Mouse (Mus musculus) ovary, postnatal 14 days (tissue): ENCODE data around the gene Ugt1a6b.
A peak's percentile ranks its signal among the peaks of the same experiment; 100 is the strongest.
"Not testable (repeated sequence)": the region's sequence is repeated elsewhere in the genome, so short reads cannot be mapped to it uniquely, and the experiment has no call there.

Experiments
- DNase-seq: peaks from one replicate; pipeline ENCODE4 v3.0.0; 2022; ENCODE audit warnings: low spot score

The Ugt1a6b gene

GRCm38 (mm10) chr1:88224029-88224776 lies 121.2 kb downstream of the Ugt1a6b start:
- peak; percentile 15 for DNase-seq

- not testable (repeated sequence) for DNase-seq
Observed at GRCm38 (mm10) chr1:88225301-88225700, 122.2 kb downstream of the Ugt1a6b start.

GRCm38 (mm10) chr1:88225741-88226140 lies 122.7 kb downstream of the Ugt1a6b start:
- DNase-seq = no peak

- no peak for DNase-seq
Observed at GRCm38 (mm10) chr1:88226670-88227379, 123.8 kb downstream of the Ugt1a6b start, which contains the start of gene Mroh2a. Gene Mroh2a (plus strand): TSS chr1:88226986.

GRCm38 (mm10) chr1:88227482-88227881 lies 124.4 kb downstream of the Ugt1a6b start:
- DNase-seq = no peak

- no peak for DNase-seq
Observed at GRCm38 (mm10) chr1:88228121-88228520, 125.1 kb downstream of the Ugt1a6b start.

- DNase-seq = no peak
Observed at GRCm38 (mm10) chr1:88229566-88229965, 126.5 kb downstream of the Ugt1a6b start.

- no peak for DNase-seq
Observed at GRCm38 (mm10) chr1:88229986-88230385, 126.9 kb downstream of the Ugt1a6b start.

- DNase-seq = no peak
Observed at GRCm38 (mm10) chr1:88230421-88230820, 127.4 kb downstream of the Ugt1a6b start.

GRCm38 (mm10) chr1:88230981-88231802 lies 128.1 kb downstream of the Ugt1a6b start:
- DNase-seq = no peak

- no peak for DNase-seq
Observed at GRCm38 (mm10) chr1:88231803-88232499, 128.9 kb downstream of the Ugt1a6b start.

GRCm38 (mm10) chr1:88232664-88233380 lies 129.8 kb downstream of the Ugt1a6b start:
- no peak for DNase-seq

GRCm38 (mm10) chr1:88233421-88234247 lies 130.6 kb downstream of the Ugt1a6b start:
- DNase-seq = no peak

- no peak for DNase-seq
Observed at GRCm38 (mm10) chr1:88234248-88234610, 131.2 kb downstream of the Ugt1a6b start.

GRCm38 (mm10) chr1:88234646-88235045 lies 131.6 kb downstream of the Ugt1a6b start:
- no peak for DNase-seq

- no peak for DNase-seq
Observed at GRCm38 (mm10) chr1:88235046-88235893, 132.2 kb downstream of the Ugt1a6b start.

GRCm38 (mm10) chr1:88235894-88236415 lies 132.9 kb downstream of the Ugt1a6b start:
- DNase-seq = no peak

- DNase-seq = no peak
Observed at GRCm38 (mm10) chr1:88237311-88237710, 134.3 kb downstream of the Ugt1a6b start.

- no peak for DNase-seq
Observed at GRCm38 (mm10) chr1:88238771-88239170, 135.7 kb downstream of the Ugt1a6b start.
